Mouse (Mus musculus): ENCODE results near the gene Wnt3a. TPM values are rescaled to one million over a fixed set of nuclear protein-coding genes. Genes with fewer than 3 reads are reported as not detected.

The Wnt3a gene
- polyA plus RNA-seq, 1 experiment from 2014 or later = 3.0 TPM

DNA sequence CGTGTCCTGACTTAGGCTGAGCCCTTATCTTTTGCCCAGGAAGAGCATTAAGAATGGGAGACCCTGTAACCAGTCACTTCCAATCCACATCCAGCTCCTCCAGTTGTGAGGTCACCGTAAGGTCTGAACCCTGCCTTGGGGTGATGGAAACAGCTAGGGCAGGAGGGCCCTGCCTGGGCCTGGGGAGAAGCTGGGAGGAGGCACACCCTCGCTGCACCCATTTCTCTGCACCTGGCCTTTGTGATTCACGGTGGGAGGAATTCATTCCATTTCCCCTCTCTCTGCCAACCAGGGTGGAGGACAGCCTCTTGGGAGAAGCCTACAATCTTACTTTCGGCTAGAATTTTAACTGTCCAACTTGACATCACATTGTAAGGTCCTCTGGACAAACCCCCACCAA, 8.4 kb downstream of the Wnt3a start:
- H3K36me3 ChIP-seq = no peaks in the 10 kb centered on the region
- ATAC-seq = no peak
- H3K4me1 ChIP-seq (replicated peaks) = no peaks in the 10 kb centered on the region
- no peak overlapping the region for H3K4me2 ChIP-seq (replicated peaks)
- no peak overlapping the region for H3K27ac ChIP-seq
- no peak overlapping the region for H3K9ac ChIP-seq (replicated peaks)
- H3K4me3 ChIP-seq (replicated peaks) = no peak overlapping the region
- 69% methylated on average over 5 of the region's 5 CpGs for WGBS
- peaks cover 65% of the 10 kb centered on the region for H3K27me3 ChIP-seq
- H3K9me3 ChIP-seq = no peaks in the 10 kb centered on the region

DNA sequence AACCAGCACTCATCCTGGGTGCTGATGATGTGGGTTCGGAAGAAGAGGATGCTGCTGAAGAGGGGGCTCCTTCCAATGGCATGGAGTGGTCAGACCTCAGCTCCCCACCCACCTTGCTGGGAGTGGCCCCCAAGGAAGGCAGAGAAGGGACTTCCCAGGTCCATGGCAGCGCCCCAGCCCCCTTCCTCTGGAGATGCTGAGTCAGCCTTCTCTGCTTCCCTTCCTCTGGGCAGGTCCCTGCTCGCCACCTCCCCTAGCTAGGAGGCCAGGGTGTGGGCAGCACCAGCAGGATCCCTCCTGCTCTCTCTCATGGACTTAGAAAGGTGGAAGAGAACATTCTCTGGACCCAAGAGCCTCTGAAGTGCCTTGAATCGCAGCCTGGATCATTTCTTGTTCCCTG, 12.5 kb downstream of the Wnt3a start:
- no peak overlapping the region for H3K27ac ChIP-seq
- H3K4me3 ChIP-seq (replicated peaks) = no peak overlapping the region
- no peaks in the 10 kb centered on the region for H3K9me3 ChIP-seq
- WGBS = 75% methylated on average over 4 of the region's 4 CpGs
- H3K36me3 ChIP-seq = no peaks in the 10 kb centered on the region
- ATAC-seq = no peak
- peaks cover 50% of the 10 kb centered on the region for H3K27me3 ChIP-seq
- no peaks in the 10 kb centered on the region for H3K4me1 ChIP-seq (replicated peaks)
- no peak overlapping the region for H3K4me2 ChIP-seq (replicated peaks)
- H3K9ac ChIP-seq (replicated peaks) = no peak overlapping the region

DNA sequence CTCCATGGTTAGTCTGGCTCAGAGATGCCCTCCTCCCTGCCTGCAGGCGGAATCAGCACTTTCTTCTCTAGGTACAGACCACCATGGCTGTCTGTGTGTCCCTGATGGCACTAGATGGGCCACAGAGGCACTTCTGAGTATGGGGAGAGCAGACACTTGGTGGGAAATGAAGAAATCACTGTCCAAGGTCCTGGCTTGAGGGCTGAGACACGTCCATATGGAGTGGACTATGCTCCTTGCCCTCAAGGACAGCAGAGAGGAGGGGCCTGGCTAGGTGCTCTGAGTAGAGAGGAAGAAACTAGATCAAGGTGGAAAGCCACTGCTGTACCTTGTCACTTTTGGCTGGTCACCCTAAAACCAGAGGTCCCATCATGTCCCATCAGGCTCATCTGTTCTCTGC, 13.7 kb downstream of the Wnt3a start:
- Histone ChIP-seq H3K9me3 (no peaks in the 10 kb centered on the region), H3K27me3 (peaks cover 56% of the 10 kb centered on the region), H3K9ac (replicated peaks) (no peak overlapping the region), H3K4me3 (replicated peaks) (no peak overlapping the region), H3K4me1 (replicated peaks) (no peaks in the 10 kb centered on the region), H3K4me2 (replicated peaks) (no peak overlapping the region), H3K36me3 (no peaks in the 10 kb centered on the region), H3K27ac (no peak overlapping the region)
- 40% methylated on average over 2 of the region's 2 CpGs for WGBS
- ATAC-seq = no peak

DNA sequence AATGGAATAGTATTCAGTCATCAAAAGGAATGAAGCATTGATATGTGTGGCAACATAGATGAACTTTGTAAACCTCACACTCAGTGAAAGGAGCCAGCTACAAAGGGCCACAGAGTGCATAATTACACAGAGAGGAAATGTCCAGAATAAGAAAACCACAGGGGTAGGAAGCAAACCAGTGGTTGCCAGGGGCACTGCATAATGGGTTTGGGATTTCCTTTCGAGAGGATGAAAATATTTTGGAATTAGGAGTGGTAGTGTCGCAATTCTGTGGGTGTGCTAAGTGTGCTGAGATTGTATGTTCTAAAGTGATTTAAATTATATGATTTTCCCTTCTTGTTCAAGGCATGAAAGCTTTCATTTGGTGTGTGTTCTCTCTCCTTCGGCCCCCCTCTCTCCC, 16.4 kb downstream of the Wnt3a start:
- no peak overlapping the region for H3K9ac ChIP-seq (replicated peaks)
- ATAC-seq = no peak
- H3K4me3 ChIP-seq (replicated peaks) = no peak overlapping the region
- 0 out of 2 replicates have a peak, but pooled peaks cover 2% of the 10 kb centered on the region for H3K9me3 ChIP-seq
- no peak overlapping the region for H3K27ac ChIP-seq
- no peaks in the 10 kb centered on the region for H3K4me1 ChIP-seq (replicated peaks)
- no peak overlapping the region for H3K4me2 ChIP-seq (replicated peaks)
- 85% methylated on average over 3 of the region's 3 CpGs for WGBS
- H3K27me3 ChIP-seq = peaks cover 48% of the 10 kb centered on the region
- H3K36me3 ChIP-seq = no peaks in the 10 kb centered on the region

DNA sequence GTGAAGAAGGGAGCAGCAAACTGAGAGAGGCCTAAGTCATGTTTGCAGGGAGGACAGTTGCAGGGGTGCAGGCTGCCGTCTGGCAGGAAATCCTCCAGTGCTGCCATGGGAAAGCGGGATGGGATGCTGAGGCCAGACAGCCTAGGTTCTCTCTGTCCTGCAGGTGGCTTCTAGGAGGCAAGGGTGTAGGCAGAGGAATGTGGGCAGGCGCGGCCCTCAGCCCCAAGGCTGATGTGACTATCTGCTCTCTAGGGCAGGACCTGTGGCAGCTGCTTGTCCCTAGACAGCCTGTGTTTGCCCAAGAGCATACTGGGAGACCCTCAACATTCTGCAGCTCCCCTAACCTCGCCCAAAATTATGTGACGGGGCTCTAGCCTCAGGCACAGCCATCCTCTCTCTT, 23.8 kb downstream of the Wnt3a start:
- Histone ChIP-seq H3K9me3 (peaks cover 5% of the 10 kb centered on the region; the same call in 1 of the 2 replicates), H3K4me1 (replicated peaks) (peaks cover 22% of the 10 kb centered on the region), H3K36me3 (no peaks in the 10 kb centered on the region), H3K27me3 (peaks cover 61% of the 10 kb centered on the region), H3K9ac (replicated peaks) (no peak overlapping the region), H3K27ac (no peak overlapping the region), H3K4me2 (replicated peaks) (no peak overlapping the region), H3K4me3 (replicated peaks) (no peak overlapping the region)
- 20% methylated on average over 6 of the region's 6 CpGs for WGBS
- no peak for ATAC-seq

DNA sequence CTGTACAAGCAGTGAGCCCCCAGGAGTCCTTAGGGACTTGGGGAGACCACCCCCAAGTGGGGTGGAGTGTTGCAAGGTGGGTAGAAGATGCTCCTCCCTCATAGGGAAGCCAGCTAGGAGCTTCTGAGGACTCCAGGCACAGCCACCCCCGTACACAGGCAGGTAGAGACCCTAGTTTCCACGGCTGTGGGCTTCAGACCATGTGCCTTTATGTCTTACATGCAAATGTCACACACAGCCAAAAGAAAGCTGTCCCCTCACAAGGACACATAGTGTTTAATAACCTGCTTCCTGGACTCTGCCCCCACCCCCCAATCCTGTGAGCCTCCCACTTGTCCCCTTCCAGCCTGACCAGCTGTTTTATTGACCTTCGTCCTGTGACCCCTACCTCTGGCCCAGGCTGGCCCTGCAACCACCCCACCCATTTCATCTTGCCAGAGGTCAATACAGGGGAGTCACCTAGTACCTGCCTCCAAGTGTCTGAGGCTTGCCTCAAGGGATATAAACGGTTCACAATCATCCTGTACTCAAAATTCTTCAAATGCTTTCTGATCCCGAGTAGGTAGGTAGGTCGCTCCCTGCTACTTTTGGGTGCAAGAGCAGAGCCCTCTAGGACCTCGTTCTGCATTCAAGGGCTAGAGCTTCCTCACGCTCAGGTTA, 25.3 kb downstream of the Wnt3a start:
- WGBS = 53% methylated on average over 8 of the region's 8 CpGs
- H3K9ac ChIP-seq (replicated peaks) = no peak overlapping the region
- peaks cover 70% of the 10 kb centered on the region for H3K27me3 ChIP-seq
- no peak overlapping the region for H3K4me2 ChIP-seq (replicated peaks)
- 0 out of 2 replicates have a peak, but pooled peaks have one; percentile 7 for ATAC-seq
- no peak overlapping the region for H3K4me3 ChIP-seq (replicated peaks)
- H3K9me3 ChIP-seq = peaks cover 5% of the 10 kb centered on the region; the same call in 1 of the 2 replicates
- H3K27ac ChIP-seq = peak overlapping the region; percentile 7; the same call in 1 of the 2 replicates
- H3K4me1 ChIP-seq (replicated peaks) = peaks cover 22% of the 10 kb centered on the region
- H3K36me3 ChIP-seq = no peaks in the 10 kb centered on the region

DNA sequence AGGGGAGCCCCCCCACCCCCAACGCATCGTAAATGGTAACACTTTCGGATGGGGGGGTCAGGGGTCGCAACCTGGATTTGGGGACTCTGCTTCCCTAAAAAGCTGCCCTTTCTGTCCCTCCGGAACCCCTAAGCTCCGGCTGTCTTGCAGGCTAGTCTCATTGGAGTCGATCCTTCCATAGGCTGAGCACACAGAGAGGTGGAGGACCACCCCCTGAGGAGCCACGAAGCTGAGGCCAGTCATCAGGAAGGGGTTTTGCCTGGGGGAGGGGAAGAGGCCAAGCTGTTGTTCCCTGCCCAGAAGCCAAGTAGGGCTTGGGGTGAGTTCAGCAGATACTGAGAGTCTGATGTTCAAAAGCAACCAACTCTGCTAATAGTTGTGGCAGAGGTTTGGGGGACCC, 26.0 kb downstream of the Wnt3a start:
- Histone ChIP-seq H3K9me3 (peaks cover 3% of the 10 kb centered on the region; the same call in 1 of the 2 replicates), H3K27me3 (peaks cover 77% of the 10 kb centered on the region), H3K9ac (replicated peaks) (peak overlapping the region; percentile 72), H3K4me2 (replicated peaks) (peak overlapping the region; percentile 75), H3K4me3 (replicated peaks) (peak overlapping the region; percentile 50), H3K4me1 (replicated peaks) (peaks cover 22% of the 10 kb centered on the region), H3K27ac (peak overlapping the region; percentile 74), H3K36me3 (no peaks in the 10 kb centered on the region)
- 1% methylated on average over 8 of the region's 8 CpGs for WGBS
- ATAC-seq = peak; percentile 66

DNA sequence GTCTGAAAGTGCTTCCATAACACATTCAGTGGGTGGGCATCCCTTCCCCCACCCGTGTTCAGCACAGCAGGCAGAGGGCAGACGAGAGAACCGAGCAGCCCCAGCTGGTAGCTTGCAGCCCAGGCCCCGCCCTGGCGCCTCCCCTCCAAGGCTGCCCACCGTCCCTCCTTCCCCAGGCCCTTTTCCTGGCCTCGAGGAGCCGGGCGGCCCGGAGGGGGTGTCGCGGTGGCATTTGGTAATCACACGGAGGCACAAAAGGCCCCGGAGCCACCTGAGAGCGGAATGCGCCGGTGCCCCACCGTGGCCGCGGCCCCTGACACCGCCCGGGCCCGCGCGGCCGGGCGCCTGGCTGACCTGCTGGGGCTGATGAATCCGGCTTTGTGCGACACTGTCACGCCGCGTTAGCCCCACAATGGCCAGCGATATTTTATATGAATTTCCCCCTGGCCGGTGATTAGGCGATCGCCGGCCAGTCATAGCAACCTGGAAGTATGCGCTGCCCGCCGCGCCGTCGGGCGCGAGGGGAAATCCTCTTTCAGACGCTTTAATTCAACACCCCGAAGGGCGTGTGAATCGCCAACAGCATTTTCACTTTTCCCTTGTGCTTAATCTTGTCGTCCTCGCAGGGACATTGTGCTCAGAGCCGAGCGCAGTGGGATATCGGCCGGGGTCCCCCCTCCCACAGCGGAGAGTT, 26.5 kb downstream of the Wnt3a start:
- under 1% methylated on average over 56 of the region's 56 CpGs for WGBS
- peak overlapping the region; percentile 74 for H3K27ac ChIP-seq
- ATAC-seq = peak; percentile 92
- peaks cover 77% of the 10 kb centered on the region for H3K27me3 ChIP-seq
- H3K4me2 ChIP-seq (replicated peaks) = peak overlapping the region; percentile 75
- peaks cover 3% of the 10 kb centered on the region; the same call in 1 of the 2 replicates for H3K9me3 ChIP-seq
- peak overlapping the region; percentile 50 for H3K4me3 ChIP-seq (replicated peaks)
- H3K4me1 ChIP-seq (replicated peaks) = peaks cover 22% of the 10 kb centered on the region
- peak overlapping the region; percentile 72 for H3K9ac ChIP-seq (replicated peaks)
- H3K36me3 ChIP-seq = no peaks in the 10 kb centered on the region

DNA sequence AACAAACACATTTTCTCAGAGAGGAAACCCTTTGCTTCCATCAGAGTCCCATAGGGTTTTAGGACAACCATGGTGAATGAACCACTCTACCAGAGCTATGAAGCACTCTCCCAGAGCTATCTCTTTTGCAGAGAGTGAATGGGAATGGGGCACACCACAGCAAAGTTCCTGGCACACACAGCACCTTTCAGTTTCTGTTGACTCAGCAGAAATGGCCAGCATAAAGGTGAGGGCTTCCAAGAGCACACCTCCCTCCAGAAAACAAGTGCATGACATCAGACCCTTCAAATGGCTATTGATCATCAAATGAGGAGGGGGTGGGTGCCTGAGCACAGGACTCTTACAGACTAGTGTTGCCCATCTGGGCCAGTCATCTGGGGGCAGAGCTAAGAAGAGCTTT, 28.2 kb downstream of the Wnt3a start:
- Histone ChIP-seq H3K9ac (replicated peaks) (no peak overlapping the region), H3K4me1 (replicated peaks) (peaks cover 22% of the 10 kb centered on the region), H3K27me3 (peaks cover 66% of the 10 kb centered on the region), H3K9me3 (no peaks in the 10 kb centered on the region), H3K4me2 (replicated peaks) (no peak overlapping the region), H3K27ac (no peak overlapping the region), H3K4me3 (replicated peaks) (no peak overlapping the region), H3K36me3 (no peaks in the 10 kb centered on the region)
- no peak for ATAC-seq

DNA sequence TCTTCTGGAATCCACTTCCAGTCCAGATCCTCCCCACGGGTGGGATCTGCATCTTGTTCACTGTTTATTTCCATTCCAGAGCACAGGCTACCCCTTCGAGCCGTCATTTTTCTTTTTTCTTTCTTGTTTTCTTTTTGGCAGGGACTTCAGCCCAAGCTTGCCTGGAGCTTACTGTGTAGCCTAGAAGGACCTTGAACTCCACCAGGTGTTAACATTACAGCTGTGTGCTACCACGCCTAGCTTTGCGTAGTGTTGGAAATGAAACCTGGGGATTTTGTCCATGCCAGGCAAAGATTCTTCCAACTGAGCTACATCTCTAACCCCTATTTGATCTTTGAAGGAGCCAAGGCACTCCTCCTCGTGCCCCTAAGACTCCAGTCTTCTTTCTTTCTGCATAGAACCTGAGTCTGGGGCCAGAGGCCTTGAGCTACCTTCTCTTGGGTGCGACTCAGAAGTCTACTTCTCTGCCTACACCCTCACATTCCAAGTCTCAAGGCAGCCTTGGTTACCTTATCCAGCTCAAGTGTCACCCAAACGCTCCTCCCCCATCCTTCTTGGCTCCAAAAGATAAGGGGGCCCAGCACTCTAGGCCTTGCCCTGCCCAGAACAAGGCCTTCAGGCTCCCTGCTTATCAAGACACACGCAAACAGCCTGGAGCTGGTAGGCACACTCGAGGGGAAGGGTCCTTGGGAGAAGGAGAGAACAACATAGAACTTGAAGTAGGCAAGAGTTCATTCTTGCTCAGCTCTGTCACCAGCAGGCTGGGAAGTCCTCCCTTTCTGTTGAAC, 29.7 kb downstream of the Wnt3a start:
- H3K36me3 ChIP-seq = no peaks in the 10 kb centered on the region
- H3K4me2 ChIP-seq (replicated peaks) = no peak overlapping the region
- H3K9me3 ChIP-seq = no peaks in the 10 kb centered on the region
- WGBS = 81% methylated on average over 10 of the region's 10 CpGs
- H3K27ac ChIP-seq = no peak overlapping the region
- peaks cover 61% of the 10 kb centered on the region for H3K27me3 ChIP-seq
- H3K4me3 ChIP-seq (replicated peaks) = no peak overlapping the region
- H3K4me1 ChIP-seq (replicated peaks) = peaks cover 22% of the 10 kb centered on the region
- H3K9ac ChIP-seq (replicated peaks) = no peak overlapping the region
- ATAC-seq = no peak

DNA sequence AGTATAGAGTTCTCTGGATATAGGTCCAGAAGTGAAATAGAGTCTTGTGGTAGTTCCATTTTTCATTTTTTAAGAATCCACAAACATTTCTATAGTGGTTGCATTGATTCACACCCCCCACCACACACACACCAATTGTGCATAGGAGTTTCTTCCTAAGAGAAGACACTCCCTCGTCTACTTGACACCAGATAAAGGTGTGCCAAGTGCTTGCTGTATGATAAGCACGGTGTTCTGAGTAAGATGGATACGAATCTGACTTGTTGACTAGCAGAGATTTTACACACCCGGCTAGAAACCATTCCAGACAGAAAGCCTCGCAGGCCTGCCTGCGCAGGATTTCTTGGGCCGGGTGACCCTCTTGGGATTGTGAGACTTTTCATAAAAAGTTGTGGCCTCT, 30.9 kb downstream of the Wnt3a start:
- Histone ChIP-seq H3K27ac (no peak overlapping the region), H3K4me2 (replicated peaks) (no peak overlapping the region), H3K9me3 (no peaks in the 10 kb centered on the region), H3K27me3 (peaks cover 49% of the 10 kb centered on the region), H3K4me3 (replicated peaks) (no peak overlapping the region), H3K36me3 (no peaks in the 10 kb centered on the region), H3K4me1 (replicated peaks) (peaks cover 12% of the 10 kb centered on the region), H3K9ac (replicated peaks) (no peak overlapping the region)
- ATAC-seq = no peak
- 89% methylated on average over 7 of the region's 7 CpGs for WGBS

DNA sequence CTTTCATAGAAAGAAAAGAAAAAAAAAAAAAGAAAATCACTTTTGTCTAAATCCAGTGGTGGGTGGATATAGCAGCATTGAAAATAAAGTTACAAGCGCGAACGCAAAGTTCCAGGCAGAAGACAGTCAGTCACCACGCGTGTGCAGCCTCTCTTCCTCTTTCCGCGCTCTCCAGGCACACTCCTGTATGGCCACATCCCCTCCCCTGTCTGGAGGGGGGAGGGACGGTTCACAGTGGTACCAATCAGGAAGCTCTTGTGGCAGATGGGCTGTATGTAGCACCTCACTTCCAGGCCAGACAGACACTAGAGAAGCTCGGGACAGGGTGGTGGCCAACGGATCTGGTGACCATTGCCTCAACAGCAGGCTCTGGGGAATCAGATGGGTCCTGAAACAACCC, 42.5 kb downstream of the Wnt3a start:
- Histone ChIP-seq H3K9ac (replicated peaks) (no peak overlapping the region), H3K4me3 (replicated peaks) (no peak overlapping the region), H3K4me2 (replicated peaks) (no peak overlapping the region), H3K4me1 (replicated peaks) (no peaks in the 10 kb centered on the region), H3K27me3 (peaks cover 25% of the 10 kb centered on the region), H3K27ac (no peak overlapping the region), H3K9me3 (no peaks in the 10 kb centered on the region), H3K36me3 (no peaks in the 10 kb centered on the region)
- 77% methylated on average over 10 of the region's 10 CpGs for WGBS
- ATAC-seq = no peak
